Mouse (Mus musculus): ENCODE measurements around the gene Tpcn2.

The Tpcn2 gene

GRCm38 (mm10) chr7:145205363-145205902, 78.4 kb downstream of the Tpcn2 start:
- DNase-seq (ENCODE audit: low read depth) = no peak

- DNase-seq (ENCODE audit: low read depth) = no peak
Observed at GRCm38 (mm10) chr7:145199711-145200110, 84.1 kb downstream of the Tpcn2 start.

- DNase-seq (ENCODE audit: low read depth) = no peak
Observed at GRCm38 (mm10) chr7:145198223-145198714, 85.5 kb downstream of the Tpcn2 start.

DNA sequence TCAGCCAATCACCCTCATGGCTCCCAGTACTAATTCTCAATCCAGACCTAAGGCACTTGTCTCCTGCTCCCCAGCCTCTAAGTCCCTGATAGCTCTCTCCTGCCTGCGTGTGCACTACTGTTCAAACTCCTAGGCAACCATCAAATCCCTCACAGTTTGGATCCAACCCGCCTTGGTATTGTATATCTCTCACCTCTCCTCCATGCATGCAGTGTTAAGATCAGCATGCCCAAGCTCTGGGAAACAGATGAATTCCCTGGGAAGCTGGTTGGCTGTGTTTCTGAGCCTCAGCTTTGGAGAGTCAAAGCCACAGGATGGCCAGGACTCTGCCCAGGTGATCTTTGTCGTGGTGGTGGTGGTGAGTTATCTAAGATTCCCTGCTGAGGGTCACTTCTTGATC, 86.1 kb downstream of the Tpcn2 start:
- no peak for DNase-seq (ENCODE audit: low read depth)

- no peak for DNase-seq (ENCODE audit: low read depth)
Observed at GRCm38 (mm10) chr7:145197042-145197441, 86.8 kb downstream of the Tpcn2 start.

- no peak for DNase-seq (ENCODE audit: low read depth)
Observed at GRCm38 (mm10) chr7:145196340-145196739, 87.5 kb downstream of the Tpcn2 start.

DNA sequence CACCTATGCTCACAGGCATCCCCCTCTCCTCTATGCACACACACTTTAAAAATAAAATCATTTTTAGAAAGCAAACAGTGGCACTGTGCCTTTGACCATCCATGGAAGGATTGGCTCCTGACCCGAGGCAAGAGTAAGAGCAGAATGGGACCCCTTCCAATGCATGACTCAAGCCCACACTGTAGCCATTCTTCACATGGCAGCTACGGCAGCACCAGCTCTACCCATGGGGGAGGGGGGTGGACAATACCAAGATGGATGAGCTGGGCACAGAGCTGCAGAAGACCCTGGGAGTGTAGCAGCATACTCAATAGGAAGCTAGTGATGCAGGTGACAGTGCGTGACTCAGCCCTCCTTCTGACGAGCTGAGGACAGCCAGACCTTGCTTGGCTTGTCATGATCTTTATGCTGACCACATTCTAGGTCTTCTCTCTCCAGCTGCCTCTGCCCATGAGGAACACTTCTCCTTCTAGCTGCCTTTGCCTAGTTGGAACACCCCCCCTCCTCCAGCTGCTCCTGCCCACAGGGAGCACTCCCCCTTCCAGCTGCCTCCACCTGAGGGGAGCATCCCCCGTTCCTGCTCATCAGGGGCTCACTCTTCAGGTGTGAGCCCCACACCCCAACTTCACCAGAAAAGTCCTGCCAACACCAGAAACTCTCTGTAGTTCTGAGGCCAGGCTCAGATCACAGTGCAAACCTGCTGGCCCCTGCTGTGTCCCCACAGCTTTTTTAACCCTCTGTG, 88.5 kb downstream of the Tpcn2 start:
- no peak for DNase-seq (ENCODE audit: low read depth)

DNA sequence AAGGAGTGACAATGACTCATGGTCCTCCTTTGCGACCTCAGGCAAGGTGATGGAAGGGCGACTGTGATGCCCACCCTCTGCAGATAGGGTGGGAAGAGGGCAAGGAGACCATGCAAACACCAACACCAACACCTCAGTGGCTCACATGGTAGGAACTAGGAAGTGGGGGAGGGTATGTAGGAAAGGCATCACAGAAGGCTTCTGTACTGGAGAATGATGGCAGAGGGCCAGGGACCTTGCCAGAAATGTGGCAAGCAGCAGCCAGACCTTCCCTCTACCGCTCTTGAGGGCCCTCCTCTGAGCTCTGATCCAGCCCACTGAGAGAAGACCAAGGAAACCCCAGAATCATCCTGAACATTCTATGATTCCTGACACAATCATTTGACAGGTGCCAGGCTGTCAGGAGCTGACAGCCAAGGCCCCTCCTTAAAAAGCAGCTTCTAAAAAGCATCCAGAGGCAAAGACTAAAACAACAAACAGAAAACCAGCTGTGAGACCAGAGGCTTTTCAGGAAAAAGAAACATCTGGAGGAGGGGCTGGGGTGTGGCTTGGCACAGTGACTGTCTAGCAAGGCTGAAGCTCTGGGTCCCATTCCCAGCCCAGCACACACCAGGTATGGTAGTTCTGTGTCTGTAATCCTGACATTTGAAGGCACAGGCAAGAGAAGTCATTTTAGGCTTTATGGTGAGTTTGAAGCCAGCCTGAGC, 89.2 kb downstream of the Tpcn2 start:
- no peak for DNase-seq (ENCODE audit: low read depth)

- DNase-seq (ENCODE audit: low read depth) = no peak
Observed at GRCm38 (mm10) chr7:145192836-145193235, 91.0 kb downstream of the Tpcn2 start.

DNA sequence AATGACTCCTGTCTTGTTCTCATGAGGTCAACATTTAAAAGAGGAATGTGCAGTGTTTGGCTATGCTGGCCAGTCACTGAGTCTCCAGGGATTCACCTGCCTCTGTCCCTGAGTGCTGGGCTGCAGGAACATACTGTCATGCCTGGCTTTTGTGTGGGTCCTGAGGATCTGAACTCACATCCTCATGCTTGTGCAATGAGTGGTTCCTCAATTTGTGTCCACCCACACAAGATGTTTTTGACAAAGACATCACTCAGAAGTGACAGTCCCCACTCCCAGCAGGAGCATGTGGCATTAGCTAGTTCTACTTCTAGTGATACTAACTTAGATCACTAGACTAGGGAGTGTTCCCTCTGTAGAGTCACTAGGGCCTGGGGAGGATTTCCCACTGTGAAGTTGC, 93.3 kb downstream of the Tpcn2 start:
- DNase-seq (ENCODE audit: low read depth) = no peak

- no peak for DNase-seq (ENCODE audit: low read depth)
Observed at GRCm38 (mm10) chr7:145189342-145189741, 94.5 kb downstream of the Tpcn2 start.

DNA sequence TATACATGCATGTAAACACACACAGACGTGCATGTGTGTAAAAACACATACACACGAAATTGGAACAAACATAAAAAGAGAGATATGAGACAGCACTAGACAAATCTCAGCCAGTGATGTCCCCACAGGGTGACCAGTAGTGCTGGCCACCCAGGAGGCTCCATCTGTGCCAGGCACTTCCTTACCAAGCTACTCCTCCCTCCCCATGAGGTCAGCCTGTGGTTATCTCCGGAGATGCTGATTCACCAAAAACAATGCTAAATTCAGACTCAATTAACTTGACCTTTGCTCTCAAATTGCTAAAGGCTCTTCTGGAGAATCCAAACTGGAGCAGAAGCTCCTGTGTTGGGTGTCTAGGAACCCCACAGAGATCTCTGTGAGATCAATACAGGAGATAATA, 96.0 kb downstream of the Tpcn2 start:
- DNase-seq (ENCODE audit: low read depth) = no peak

GRCm38 (mm10) chr7:145182388-145182787, 101.4 kb downstream of the Tpcn2 start:
- DNase-seq (ENCODE audit: low read depth) = no peak

- no peak for DNase-seq (ENCODE audit: low read depth)
Observed at GRCm38 (mm10) chr7:145181376-145182034, 102.3 kb downstream of the Tpcn2 start.

GRCm38 (mm10) chr7:145179691-145180091, 104.1 kb downstream of the Tpcn2 start:
- DNase-seq (ENCODE audit: low read depth) = no peak

DNA sequence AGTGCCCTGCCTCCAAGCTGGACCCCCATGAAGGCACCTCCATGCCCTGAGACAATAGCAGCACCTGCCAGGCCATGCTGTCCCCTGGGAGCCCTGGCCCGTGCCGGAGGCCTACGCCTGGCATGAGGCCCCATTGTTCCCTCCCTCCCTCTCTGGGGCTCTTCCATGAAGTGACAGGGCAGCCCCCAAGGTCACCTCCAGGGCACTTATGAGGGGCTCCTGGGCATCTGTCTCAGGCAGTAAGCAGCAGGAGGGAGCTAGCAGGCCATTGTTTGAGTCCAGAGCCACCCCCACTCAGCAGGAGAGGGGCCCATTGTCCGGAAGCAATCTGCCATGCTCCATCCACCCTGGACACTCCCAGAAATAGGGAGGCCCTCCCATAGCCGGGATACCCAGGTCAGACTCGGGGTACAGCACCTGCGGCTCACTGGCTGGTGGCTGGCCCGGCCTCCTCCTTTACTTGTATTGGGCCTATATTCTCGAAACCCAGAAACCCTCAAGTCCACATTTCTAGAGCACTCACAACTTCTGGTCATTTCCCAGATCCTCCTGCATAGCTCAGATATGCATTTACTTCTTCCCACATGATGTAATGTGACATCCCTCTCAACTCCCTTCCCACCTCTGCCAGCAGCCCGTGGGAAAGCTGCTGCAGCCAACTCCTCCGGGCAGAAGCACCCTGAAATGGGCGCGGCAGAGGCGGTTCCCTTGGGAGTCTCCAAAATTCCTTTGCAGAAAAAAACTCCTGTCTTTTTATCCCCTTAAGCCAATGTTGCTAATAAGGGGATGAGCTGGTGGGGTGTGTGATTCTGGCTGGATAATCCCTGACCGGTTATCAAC, 106.8 kb downstream of the Tpcn2 start:
- DNase-seq (ENCODE audit: low read depth) = no peak

- no peak for DNase-seq (ENCODE audit: low read depth)
Observed at GRCm38 (mm10) chr7:145173563-145173962, 110.2 kb downstream of the Tpcn2 start.

DNA sequence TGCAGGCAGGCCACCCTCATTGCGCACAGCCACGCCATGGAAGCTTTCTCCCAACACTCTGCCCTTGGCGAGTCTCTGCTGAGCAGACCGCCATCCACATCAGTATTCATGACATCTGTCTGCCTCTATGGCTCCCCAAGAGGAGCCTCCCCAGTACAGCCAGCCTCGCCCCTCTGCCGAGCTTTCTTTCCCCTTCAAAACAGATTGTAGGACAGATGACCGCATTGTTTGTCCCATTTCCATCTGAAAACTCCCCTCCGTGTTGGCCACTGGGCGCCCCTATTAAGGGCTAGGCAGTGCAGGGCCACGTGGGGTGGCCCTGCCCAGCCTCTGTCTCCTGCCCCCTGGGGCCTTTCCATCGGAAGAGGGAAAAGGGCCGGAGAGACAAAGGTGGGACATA, 110.7 kb downstream of the Tpcn2 start:
- no peak for DNase-seq (ENCODE audit: low read depth)

DNA sequence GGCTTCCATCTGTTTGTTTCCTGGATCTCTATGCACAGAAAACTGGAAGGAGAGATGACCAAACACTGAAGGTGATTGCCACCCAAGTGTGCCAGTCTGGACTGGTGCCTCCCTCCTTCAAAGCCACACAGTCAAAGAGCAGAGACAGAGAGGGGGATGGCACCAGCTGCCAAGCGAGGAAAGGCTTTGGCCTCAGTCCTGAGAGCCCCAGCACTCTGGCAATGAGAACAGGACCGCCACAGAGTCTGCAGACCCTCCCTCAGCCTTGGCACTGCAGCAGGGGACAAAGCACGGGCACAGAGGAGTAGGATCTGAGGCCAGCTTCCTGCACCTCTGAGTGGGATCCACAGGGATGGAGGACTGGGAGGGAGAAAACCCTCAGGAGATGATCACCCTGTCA, 114.1 kb downstream of the Tpcn2 start:
- no peak for DNase-seq (ENCODE audit: low read depth)

GRCm38 (mm10) chr7:145159283-145160240, 124.2 kb downstream of the Tpcn2 start:
- no peak for DNase-seq (ENCODE audit: low read depth)

GRCm38 (mm10) chr7:145155666-145156065, 128.1 kb downstream of the Tpcn2 start:
- no peak for DNase-seq (ENCODE audit: low read depth)

Data from naive thymus-derived CD4-positive, alpha-beta T cell, adult 2 months (primary cell).